8 mouse cellular contexts compared by ENCODE assay signal in the genomic region with DNA sequence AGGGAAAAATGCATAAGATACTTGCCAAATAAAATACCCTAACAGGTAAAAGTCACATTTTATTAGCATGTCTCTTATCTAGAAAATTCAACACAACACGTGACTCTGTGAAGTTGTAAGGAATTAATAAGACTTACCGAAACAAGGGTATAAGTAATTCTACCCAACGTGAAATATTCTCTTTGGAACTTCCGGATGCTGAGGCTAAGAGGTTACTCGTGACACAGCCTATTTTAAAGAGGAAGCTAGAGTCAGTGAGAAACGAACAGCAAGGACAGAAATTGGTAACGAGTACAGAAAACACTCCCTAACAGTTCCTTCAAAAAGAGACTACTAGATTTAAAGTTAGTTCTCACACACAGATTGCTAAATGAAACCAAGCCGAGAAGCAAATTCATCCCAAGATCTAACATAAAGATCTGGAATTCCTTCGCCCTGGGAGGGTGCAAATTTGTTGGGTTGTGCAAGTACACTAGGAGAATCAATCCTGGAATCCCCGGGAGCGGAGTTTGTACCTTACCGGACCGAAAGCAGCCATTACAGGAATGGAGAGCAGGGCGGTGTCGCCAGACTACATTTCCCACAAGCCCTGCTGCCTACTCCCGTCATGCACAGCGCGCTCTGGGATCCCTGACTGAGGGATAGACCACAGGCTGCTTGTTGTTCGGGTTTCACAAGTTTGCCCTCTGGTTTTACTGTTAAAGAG. TPM values are rescaled to one million over a fixed set of nuclear protein-coding genes. Genes with fewer than 3 reads are reported as not detected.
DNase-seq lines count a peak whose midpoint lies in the region; ATAC-seq and TF ChIP-seq lines count a peak whose summit lies in the region.

Gene 2610001J05Rik (minus strand): TSS at position 600 of the 706 bp plus-strand sequence.

- no peak for TF ChIP-seq CTCF in bone marrow, adult 2 months (IDR thresholded peaks at IDR 0.05; ENCODE audit: control insufficient read depth, insufficient read depth, low read length)
- peak; percentile 14; the same call in 1 of the 2 replicates for TF ChIP-seq CTCF in midbrain, postnatal 0 days (IDR thresholded peaks at IDR 0.05)

- peak within 1 kb of the TSS; percentile 48 for H3K4me2 ChIP-seq in embryonic facial prominence, embryonic 15.5 days (replicated peaks)
- peak within 1 kb of the TSS; percentile 51 for H3K4me2 ChIP-seq in limb, embryonic 14.5 days (replicated peaks; ENCODE audit: low read depth, low read length, severe bottlenecking)
- H3K4me2 ChIP-seq in midbrain, postnatal 0 days (ENCODE audit: low read depth, low read length, poor library complexity, severe bottlenecking), result peak within 1 kb of the TSS; percentile 75

- TF ChIP-seq POLR2A in bone marrow, adult 2 months (IDR thresholded peaks at IDR 0.05; ENCODE audit: borderline replicate concordance, control insufficient read depth, low read depth, low read length), result peak; percentile 49
- TF ChIP-seq POLR2A in limb, embryonic 14.5 days (IDR thresholded peaks at IDR 0.05; ENCODE audit: borderline replicate concordance, extremely low read depth, insufficient read depth, insufficient read length), result peak; percentile 86; the same call in 1 of the 2 replicates

- peak within 1 kb of the TSS; percentile 69 for H3K9ac ChIP-seq in embryonic facial prominence, embryonic 15.5 days
- H3K9ac ChIP-seq in limb, embryonic 14.5 days (ENCODE audit: low read depth, low read length, severe bottlenecking), result peak within 1 kb of the TSS; percentile 81
- peak within 1 kb of the TSS; percentile 47 for H3K9ac ChIP-seq in midbrain, postnatal 0 days (replicated peaks; ENCODE audit: low read length, poor library complexity, severe bottlenecking)

- no peaks in the 10 kb centered on the region for H3K9me3 ChIP-seq in embryonic facial prominence, embryonic 15.5 days (replicated peaks)
- H3K9me3 ChIP-seq in limb, embryonic 14.5 days (ENCODE audit: control insufficient read depth, low read length), result no peaks in the 10 kb centered on the region
- H3K9me3 ChIP-seq in midbrain, postnatal 0 days (ENCODE audit: low read length), result no peaks in the 10 kb centered on the region

- WGBS in bone marrow, adult 2 months, result under 1% methylated on average over 19 of the region's 19 CpGs
- under 1% methylated on average over 19 of the region's 19 CpGs for WGBS in embryonic facial prominence, embryonic 15.5 days
- WGBS in limb, embryonic 14.5 days, result under 1% methylated on average over 19 of the region's 19 CpGs
- WGBS in midbrain, postnatal 0 days, result under 1% methylated on average over 19 of the region's 19 CpGs

- H3K4me3 ChIP-seq in bone marrow, adult 2 months (replicated peaks; ENCODE audit: control insufficient read depth, low read depth, low read length), result peak within 1 kb of the TSS; percentile 74
- H3K4me3 ChIP-seq in embryonic facial prominence, embryonic 15.5 days (replicated peaks), result peak within 1 kb of the TSS; percentile 66
- peak within 1 kb of the TSS; percentile 66 for H3K4me3 ChIP-seq in limb, embryonic 14.5 days (replicated peaks; ENCODE audit: low read length)
- peak within 1 kb of the TSS; percentile 66 for H3K4me3 ChIP-seq in midbrain, postnatal 0 days (ENCODE audit: low read depth, low read length)

- 0 out of 2 replicates have a peak, but pooled peaks cover 6% of the 10 kb centered on the region for H3K36me3 ChIP-seq in embryonic facial prominence, embryonic 15.5 days
- H3K36me3 ChIP-seq in limb, embryonic 14.5 days (ENCODE audit: control insufficient read depth, insufficient read depth, low read length), result peaks cover 5% of the 10 kb centered on the region; the same call in 1 of the 2 replicates
- H3K36me3 ChIP-seq in midbrain, postnatal 0 days (ENCODE audit: insufficient read depth, low read length), result no peaks in the 10 kb centered on the region

- peak; percentile 99 for ATAC-seq in embryonic facial prominence, embryonic 15.5 days (ENCODE audit: insufficient number of reproducible peaks, low FRiP score, low TSS enrichment, low read depth)
- peak; percentile 100 for ATAC-seq in limb, embryonic 14.5 days (ENCODE audit: low FRiP score, low read depth)
- ATAC-seq in midbrain, postnatal 0 days (ENCODE audit: low FRiP score), result peak; percentile 100

- peak within 1 kb of the TSS; percentile 46; the same call in 1 of the 2 replicates for H3K27ac ChIP-seq in bone marrow, adult 2 months (ENCODE audit: control insufficient read depth, insufficient read depth, low read depth, low read length, poor library complexity)
- H3K27ac ChIP-seq in embryonic facial prominence, embryonic 15.5 days (replicated peaks), result peak within 1 kb of the TSS; percentile 90
- H3K27ac ChIP-seq in limb, embryonic 14.5 days (replicated peaks; ENCODE audit: low read depth, low read length), result peak within 1 kb of the TSS; percentile 86
- peak within 1 kb of the TSS; percentile 72 for H3K27ac ChIP-seq in midbrain, postnatal 0 days (ENCODE audit: low read depth, low read length)

- H3K27me3 ChIP-seq in embryonic facial prominence, embryonic 15.5 days, result no peaks in the 10 kb centered on the region
- H3K27me3 ChIP-seq in limb, embryonic 14.5 days (ENCODE audit: control insufficient read depth, insufficient read depth, low read length), result no peaks in the 10 kb centered on the region
- no peaks in the 10 kb centered on the region for H3K27me3 ChIP-seq in midbrain, postnatal 0 days (ENCODE audit: insufficient read depth, low read length)

- no peaks in the 10 kb centered on the region for H3K4me1 ChIP-seq in bone marrow, adult 2 months (ENCODE audit: control insufficient read depth, insufficient read depth, low read length)
- H3K4me1 ChIP-seq in embryonic facial prominence, embryonic 15.5 days, result peaks cover 6% of the 10 kb centered on the region; the same call in 1 of the 2 replicates
- H3K4me1 ChIP-seq in limb, embryonic 14.5 days (ENCODE audit: control insufficient read depth, insufficient read depth, low read length), result peaks cover 5% of the 10 kb centered on the region
- H3K4me1 ChIP-seq in midbrain, postnatal 0 days (ENCODE audit: insufficient read depth, low read length), result no peaks in the 10 kb centered on the region

- peak; percentile 95 for DNase-seq in 416B (ENCODE audit: low read depth)
- peak; percentile 93 for DNase-seq in heart, adult 8-10 months (ENCODE audit: low spot score)
- peak; percentile 96 for DNase-seq in kidney, adult 9 months
- DNase-seq in limb, embryonic 14.5 days (ENCODE audit: low spot score), result peak; percentile 96
- DNase-seq in midbrain, postnatal 0 days (ENCODE audit: low spot score), result peak; percentile 96
- peak; percentile 72 to 80 for DNase-seq in spleen, postnatal 14 days (ENCODE audit: low spot score in 2 of 2)

RNA-seq across cellular contexts. Expression of gene 2610001J05Rik, which starts in this region (rescaled TPM):
- 25.1 and 47.9 TPM in 2 replicates for polyA plus RNA-seq in bone marrow, adult 2 months (2011; ENCODE audit: insufficient read depth, insufficient read length, low replicate concordance, missing spikeins)
- polyA plus RNA-seq in embryonic facial prominence, embryonic 15.5 days (2015; fragmentation: Nextera tagmentation; extraction: Ambion mirVana), result 128 and 130 TPM in 2 replicates
- 10 to 100 TPM; 44.0 to 51.5 (median 47.5) TPM for total RNA-seq in heart, adult 8-10 months (2022)
- polyA plus RNA-seq in limb, embryonic 14.5 days (2012; rRNA removed), result 71.5 and 99.4 TPM in 2 replicates
- polyA plus RNA-seq in limb, embryonic 14.5 days (2014; fragmentation: Nextera tagmentation; extraction: Ambion mirVana), result 95.2 and 103 TPM in 2 replicates
- total RNA-seq in midbrain, postnatal 0 days (2014; rRNA removed), result 16.5 and 24.4 TPM in 2 replicates
- 122 and 130 TPM in 2 replicates for polyA plus RNA-seq in midbrain, postnatal 0 days (2015; fragmentation: Nextera tagmentation; extraction: Ambion mirVana)

Comparison
In these comparisons a context has a peak if more than half of its experiments do, and no peak if none do; other contexts are left out.
1. Peak in every context shown above with its lines: DNase-seq, ATAC-seq, H3K4me3 ChIP-seq and H3K27ac ChIP-seq.